Mouse (Mus musculus): ENCODE results near the gene Mafk. TPM values are rescaled to one million over a fixed set of nuclear protein-coding genes. Genes with fewer than 3 reads are reported as not detected.
"Not testable (repeated sequence)": the region's sequence is repeated elsewhere in the genome, so short reads cannot be mapped to it uniquely, and the experiment has no call there.

Gene Mafk
- polyA plus RNA-seq (2017; shearing (Covaris generic)): 10 to 100 TPM; 10.4 to 16.7 TPM

DNA sequence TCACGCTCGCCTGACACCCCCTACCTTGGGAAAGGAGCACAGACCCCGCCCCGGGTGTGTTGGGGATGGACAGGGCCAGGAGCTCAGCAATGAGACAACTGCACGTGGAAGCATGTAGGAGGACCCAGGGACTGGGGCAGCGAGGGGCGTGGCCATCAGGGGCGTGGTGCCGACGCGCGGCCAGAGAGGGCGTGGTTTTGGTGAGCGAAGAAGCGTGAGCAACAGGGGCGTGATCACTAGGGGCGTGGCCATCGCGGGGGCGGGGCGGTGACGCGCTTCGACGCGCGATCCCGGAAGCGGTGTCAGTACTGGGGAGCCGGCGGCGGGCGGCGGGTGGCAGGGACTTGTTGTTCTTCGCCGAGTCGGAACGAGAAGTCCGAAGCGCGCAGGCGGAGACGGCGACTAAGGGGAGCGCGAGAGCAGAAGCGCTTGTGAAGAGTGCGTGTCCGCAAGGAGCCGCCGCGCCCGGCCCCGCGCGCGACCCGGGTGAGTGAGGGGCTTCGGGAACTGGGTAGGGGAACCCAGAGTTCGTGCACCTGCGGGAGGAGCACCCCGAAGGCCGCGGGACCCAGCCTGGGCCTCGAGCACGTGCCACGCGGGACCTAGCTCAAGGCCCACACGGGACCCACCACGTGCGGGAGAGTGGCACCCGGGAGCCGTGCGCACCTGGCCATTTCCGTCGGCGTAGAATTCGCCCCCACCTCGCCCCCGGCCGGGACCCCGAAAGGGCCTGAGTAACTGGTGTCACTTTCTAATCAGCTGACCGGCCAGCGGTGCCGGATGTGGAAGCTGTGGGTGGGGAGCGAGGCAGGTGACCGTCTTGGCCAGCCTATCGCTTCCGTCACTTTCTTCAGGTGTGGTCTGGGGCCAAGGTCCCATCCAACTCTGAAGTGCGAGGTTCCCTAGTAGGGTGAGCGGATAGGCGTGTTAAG is at the start of gene Mafk:
Gene Mafk, plus strand, starts transcription at position 287 of the 932 bp plus-strand sequence.
- ATAC-seq: peak; percentile 76

DNA sequence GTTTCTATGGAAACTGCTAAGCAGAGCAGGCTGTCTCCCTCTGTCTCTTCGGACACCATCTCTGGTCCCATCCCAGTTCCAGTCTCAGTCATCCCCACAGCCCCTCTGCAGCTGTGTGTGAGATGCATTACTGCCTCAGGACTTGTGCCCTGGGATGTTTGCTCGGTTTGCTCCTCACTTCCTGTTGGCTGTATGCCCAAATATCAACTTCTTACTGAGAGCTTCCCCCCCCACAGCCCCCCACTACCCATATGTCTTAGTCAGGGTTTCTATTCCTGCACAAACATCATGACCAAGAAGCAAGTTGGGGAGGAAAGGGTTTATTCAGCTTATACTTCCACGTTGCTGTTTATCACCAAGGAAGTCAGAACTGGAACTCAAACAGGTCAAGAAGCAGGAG is 48.7 kb upstream of the Mafk start:
- not testable (repeated sequence) for ATAC-seq

DNA sequence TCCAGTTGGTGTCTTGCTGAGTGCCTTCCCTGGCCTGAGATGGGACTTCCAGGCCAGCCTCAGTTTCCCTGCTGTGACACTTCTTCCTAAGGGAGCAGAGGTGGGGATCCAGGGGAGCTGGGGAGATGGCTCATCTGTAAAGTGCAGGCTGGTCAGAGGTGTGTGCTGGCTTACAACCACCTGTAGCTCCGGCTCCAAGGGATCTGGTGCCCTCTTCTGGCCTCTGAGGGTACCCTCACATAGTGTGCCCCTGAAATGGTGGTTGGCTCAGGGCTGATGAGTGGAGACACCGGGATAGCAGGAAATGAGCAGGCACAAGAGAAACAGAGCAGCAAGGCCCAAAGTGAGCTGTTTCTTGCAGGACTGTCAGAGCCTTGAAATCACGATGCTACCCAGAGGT is 45.5 kb upstream of the Mafk start:
- ATAC-seq: no peak

- ATAC-seq: no peak
These were observed 41.7 kb upstream of the Mafk start for GRCm38 (mm10) chr5:139749413-139750125.

DNA sequence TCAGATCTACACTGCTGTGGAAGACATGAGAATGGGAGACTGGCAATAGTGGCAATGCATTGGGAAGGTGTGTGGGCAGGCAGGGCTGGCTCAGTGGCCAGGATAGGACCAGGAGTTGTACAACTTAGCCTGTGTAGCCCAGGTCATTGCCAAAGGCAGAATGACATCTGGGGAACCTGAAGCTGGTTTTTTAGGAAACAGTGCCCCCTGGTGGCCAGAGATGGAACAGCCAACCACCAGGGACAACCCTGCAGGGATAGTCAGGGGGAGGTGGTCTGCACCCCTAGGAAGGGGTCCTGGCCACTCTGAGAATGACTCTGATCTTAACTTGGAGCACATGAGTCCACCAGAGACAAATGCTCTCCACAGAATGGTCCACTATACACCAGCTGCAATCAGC is 40.8 kb upstream of the Mafk start:
- ATAC-seq: peak; percentile 19

GRCm38 (mm10) chr5:139754753-139755152 is 36.6 kb upstream of the Mafk start:
- no peak for ATAC-seq

GRCm38 (mm10) chr5:139756135-139756534 is 35.2 kb upstream of the Mafk start:
- no peak for ATAC-seq

GRCm38 (mm10) chr5:139756586-139756985 is 34.7 kb upstream of the Mafk start:
- ATAC-seq: no peak

- no peak for ATAC-seq
These were observed 33.2 kb upstream of the Mafk start for GRCm38 (mm10) chr5:139758096-139758495.

GRCm38 (mm10) chr5:139764296-139764695 is 27.0 kb upstream of the Mafk start:
- no peak for ATAC-seq

GRCm38 (mm10) chr5:139768216-139768615 is 23.1 kb upstream of the Mafk start:
- ATAC-seq: no peak

DNA sequence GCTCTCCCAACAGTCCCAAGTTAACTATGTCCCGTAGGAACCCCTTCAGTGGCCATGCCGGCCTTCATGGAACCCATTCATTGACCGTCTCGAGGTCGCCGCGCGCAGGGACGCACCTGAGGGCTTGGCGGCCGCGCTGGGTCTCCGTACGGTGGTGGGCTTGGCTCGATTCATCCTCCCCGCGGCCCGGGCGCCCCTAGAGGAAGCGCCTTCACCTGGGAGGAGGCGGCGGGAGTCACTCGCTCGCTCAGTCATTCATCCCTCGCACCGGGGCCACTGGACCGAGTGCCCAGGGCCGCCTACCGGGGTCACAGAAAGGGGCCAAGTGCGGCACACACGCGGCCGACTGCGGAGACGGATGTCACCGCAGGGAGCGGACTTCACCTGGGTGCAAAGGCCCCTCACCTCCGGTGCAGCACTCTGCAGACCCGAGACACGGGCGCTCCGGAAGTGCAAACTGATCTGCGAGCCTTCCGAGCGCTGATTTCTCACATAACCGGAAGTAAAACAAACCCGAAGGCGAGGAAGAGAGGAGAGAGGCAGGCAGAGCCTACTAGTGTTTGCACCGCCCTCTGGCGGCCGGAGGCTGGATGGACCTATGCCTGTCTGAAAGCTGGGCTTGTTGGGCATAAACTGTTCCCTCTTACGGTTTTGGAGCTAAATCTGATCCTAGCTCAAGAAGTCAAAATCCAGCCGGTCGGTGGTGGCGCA is 15.9 kb upstream of the Mafk start, which contains the start of gene Ints1:
Gene Ints1, minus strand, starts transcription at position 459 of the 711 bp plus-strand sequence.
- peak; percentile 95 for ATAC-seq

GRCm38 (mm10) chr5:139776966-139777365 is 14.3 kb upstream of the Mafk start:
- ATAC-seq: no peak

DNA sequence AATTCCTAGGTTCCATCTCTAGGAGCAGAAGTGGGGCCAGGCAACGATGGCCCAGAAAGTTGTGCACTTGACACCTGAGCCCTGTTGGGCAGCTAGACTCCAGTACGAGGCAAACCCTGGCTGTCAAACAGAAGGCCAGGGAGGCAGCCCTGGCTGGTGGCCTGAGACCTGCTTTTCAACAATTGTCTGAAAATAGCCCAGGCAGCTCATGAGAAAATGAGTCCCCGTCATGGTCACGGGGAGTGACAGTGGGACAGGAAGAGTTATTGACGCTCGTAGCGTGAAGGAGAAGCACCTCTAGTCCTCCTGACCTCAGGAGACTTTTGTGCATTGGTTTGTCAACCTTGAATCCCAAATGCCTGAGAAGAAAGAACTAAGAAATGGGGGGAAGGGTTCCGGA is 9.9 kb upstream of the Mafk start:
- ATAC-seq: no peak

DNA sequence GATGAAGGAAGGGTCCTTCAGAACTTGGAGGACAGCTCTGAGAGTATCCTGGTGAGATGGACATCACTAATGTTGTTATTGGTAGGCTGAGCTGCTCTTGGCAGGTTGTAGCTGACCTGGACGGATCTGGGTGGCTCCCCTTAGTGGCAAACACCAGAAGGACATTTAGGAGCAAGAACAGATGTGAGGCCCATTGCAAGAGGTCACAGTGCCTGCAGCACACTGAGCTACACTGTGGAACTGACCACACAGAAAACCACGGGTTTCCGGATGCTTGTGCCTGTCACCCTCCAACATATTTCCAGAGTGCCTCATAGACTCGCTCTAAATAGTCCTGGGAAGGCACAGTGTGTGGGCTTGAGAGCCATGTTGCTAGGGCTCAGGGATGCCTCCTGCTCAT is 1.8 kb upstream of the Mafk start:
- ATAC-seq: no peak

DNA sequence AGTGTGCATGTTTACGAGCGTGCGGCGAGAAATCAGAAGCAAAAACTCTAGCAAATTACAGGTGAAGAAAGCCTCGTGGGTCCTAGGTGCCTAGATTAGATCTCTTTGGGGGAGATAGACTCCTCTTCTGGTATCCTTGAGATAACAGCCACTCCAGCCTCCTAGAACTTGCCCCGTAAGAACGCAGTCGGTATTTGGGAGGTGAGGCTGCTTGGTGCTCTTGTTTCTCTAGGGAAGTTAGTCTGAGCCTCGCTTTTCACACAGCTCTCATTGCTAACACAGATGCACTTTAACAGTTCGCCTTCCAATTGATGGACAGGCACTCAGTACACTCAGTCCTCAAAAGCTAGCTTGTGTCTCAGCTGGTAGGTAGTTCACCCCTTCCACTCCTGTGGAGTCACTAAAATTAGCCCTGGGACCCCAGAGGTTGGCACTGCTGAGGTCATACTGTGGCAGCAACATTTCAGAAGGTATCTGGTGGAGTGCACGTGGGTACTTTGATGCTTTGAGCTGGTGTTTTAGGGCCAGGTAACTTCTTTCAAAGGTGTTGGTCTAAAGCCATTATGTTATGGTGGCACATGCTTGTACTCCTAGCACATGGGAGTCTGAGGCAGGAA is 954 bp downstream of the Mafk start:
- peak; percentile 1 for ATAC-seq

GRCm38 (mm10) chr5:139792966-139793337 is 1.6 kb downstream of the Mafk start:
- no peak for ATAC-seq

DNA sequence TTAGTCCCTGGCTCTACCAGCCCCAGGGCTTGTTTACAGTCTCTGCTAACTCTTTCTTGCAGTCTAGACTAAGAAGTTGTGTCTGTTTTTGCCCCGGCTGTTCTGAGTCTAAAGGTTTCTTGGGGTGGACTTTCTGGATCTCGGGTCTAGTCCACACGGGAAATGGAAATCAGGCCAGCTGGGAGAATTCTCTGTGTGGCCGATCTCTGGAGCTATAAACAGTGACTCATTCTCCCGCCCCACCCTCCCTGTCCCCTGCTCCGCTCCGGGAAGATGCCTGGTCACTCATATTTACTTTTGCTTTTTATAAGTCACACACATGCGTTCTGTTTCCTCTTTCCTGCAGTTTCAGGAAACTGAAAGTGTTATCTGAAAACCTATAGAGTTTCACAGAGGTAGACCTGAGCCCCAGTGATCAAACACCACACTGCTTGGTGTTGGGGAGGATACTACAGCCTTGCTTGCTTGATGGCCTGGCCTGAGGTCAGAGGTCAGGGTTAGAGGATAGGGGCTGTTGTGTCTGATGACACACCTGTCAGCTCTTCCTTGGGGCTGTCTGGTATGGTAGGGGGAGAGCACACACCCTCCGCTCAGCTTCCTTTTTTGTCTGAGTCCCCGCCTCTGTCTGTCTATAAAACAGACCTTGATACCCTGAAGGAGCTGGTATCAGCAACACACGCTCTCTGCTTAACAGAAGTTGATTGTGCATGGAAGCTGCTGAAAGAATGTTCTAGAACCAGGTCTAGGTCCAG is 2.2 kb downstream of the Mafk start:
- no peak for ATAC-seq

DNA sequence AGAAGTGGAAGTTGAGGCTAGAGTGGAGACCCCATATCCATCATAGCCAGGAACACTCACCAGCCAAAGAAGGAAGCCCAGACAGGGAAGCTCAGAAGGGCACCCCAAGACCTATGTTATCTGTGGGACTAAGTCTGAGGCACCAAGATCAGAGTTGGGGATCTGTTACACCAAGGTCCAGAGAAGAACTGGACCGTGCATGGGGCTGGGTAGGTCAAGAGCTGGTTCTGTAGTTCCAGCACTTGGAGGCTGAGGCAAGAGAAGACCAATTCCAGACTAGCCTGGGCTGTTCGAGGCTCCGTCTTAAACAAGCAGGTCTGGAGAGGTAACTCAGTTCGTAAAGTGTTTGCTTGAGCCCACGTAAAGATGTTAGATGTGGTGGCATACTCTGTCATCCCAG is 2.8 kb downstream of the Mafk start:
- no peak for ATAC-seq

DNA sequence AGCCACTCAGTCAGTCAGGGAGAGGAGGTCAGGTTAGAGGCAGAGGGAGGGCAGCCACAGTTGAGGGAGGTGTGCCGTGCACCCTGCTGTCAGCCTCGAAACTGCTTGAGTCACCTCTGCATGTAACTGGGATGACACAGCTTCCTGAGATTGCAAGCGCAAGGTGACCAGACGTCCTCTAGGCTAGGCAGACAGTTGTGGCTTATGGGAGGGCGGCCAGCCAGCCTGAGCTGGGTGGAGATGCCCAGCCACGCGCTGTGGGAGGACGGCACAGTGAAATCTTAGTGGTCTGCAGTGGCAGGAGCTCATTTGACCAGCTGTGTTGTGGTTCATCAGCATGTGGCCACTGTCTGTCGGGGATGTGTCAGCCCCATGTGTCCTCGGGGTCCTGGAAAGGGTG is 3.6 kb downstream of the Mafk start:
- no peak for ATAC-seq

DNA sequence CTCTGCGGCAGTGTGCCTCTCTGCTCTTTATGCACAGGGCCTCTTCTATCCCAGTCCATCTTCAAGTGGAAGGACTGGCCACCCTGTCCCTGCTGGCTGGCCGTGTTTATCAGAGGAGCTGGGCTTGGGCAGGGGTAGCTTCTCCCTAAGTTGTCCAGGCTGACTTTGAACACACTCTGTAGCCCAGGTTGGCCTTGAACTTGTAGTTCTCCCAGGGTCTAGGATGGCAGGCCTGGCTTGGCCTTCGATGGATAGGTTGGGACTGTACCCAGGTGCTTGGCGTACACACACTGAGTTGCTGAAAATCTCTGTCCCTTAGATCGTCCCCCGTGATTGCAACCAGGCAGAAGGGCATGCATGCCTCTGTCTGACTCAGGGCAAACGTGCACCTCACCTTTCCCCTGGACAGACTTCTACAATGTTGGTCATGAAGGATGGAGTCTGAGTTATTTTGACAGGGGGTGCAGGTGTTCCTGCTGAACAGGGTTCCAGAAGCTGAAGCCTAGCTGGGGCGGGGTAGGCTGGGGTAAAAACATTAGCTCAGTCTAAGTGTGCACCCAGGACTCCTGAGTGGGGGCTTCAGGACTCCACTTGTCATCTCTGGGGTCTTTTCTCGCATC is 4.8 kb downstream of the Mafk start:
- ATAC-seq: no peak
